Comparison of ENCODE assay signal across 27 mouse cellular contexts in genomic region chr5:33623766-33624165, GRCm38 (mm10). TPM values are rescaled to one million over a fixed set of nuclear protein-coding genes. Genes with fewer than 3 reads are reported as not detected.
DNase-seq lines count a peak whose midpoint lies in the region; ATAC-seq lines count a peak whose summit lies in the region.
"Had no signal": no experiment of that assay in that cellular context is flagged by ENCODE, and none has a peak within 500 bp of the region (broad histone marks: within the 10 kb centered on the region; RNA-seq: fewer than 3 reads in every experiment).

No protein-coding gene starts in this region.

- H3K27me3 ChIP-seq in hindbrain, embryonic 12.5 days: no peaks in the 10 kb centered on the region
- no peaks in the 10 kb centered on the region for H3K27me3 ChIP-seq in hindbrain, embryonic 16.5 days (replicated peaks; ENCODE audit: control insufficient read depth, insufficient read depth, low read length)
- H3K27me3 ChIP-seq in midbrain, embryonic 14.5 days (ENCODE audit: control insufficient read depth, insufficient read depth, low read length): no peaks in the 10 kb centered on the region
- no peaks in the 10 kb centered on the region for H3K27me3 ChIP-seq in midbrain, embryonic 15.5 days (replicated peaks)
- H3K27me3 ChIP-seq: CH12.LX; forebrain, embryonic 13.5 days; heart, embryonic 12.5 days; heart, embryonic 15.5 days; Patski had no signal

- peaks cover 13% of the 10 kb centered on the region for H3K4me1 ChIP-seq in hindbrain, embryonic 12.5 days
- H3K4me1 ChIP-seq in hindbrain, embryonic 16.5 days (ENCODE audit: control insufficient read depth, insufficient read depth, low read depth, low read length): peaks cover 9% of the 10 kb centered on the region
- H3K4me1 ChIP-seq in midbrain, embryonic 14.5 days (ENCODE audit: control insufficient read depth, insufficient read depth, low read length): peaks cover 3% of the 10 kb centered on the region; the same call in 1 of the 2 replicates
- peaks cover 10% of the 10 kb centered on the region for H3K4me1 ChIP-seq in midbrain, embryonic 15.5 days

- H3K4me2 ChIP-seq in hindbrain, embryonic 12.5 days (replicated peaks): no peak overlapping the region
- no peak overlapping the region for H3K4me2 ChIP-seq in hindbrain, embryonic 16.5 days (ENCODE audit: low read length)
- no peak overlapping the region for H3K4me2 ChIP-seq in midbrain, embryonic 14.5 days (ENCODE audit: low read length)
- H3K4me2 ChIP-seq in midbrain, embryonic 15.5 days: no peak overlapping the region
- H3K4me2 ChIP-seq: forebrain, embryonic 13.5 days; heart, embryonic 12.5 days; heart, embryonic 15.5 days had no signal

- no peaks in the 10 kb centered on the region for H3K36me3 ChIP-seq in hindbrain, embryonic 12.5 days
- no peaks in the 10 kb centered on the region for H3K36me3 ChIP-seq in hindbrain, embryonic 16.5 days (ENCODE audit: control insufficient read depth, insufficient read depth, low read length)
- no peaks in the 10 kb centered on the region for H3K36me3 ChIP-seq in midbrain, embryonic 14.5 days (ENCODE audit: control insufficient read depth, insufficient read depth, low read length)
- H3K36me3 ChIP-seq in midbrain, embryonic 15.5 days (replicated peaks): no peaks in the 10 kb centered on the region
- H3K36me3 ChIP-seq: heart, embryonic 12.5 days; heart, embryonic 15.5 days had no signal

- no peak overlapping the region for H3K9ac ChIP-seq in hindbrain, embryonic 12.5 days
- H3K9ac ChIP-seq in hindbrain, embryonic 16.5 days (ENCODE audit: low read depth, low read length): no peak overlapping the region
- no peak overlapping the region for H3K9ac ChIP-seq in midbrain, embryonic 14.5 days (replicated peaks; ENCODE audit: low read length)
- H3K9ac ChIP-seq in midbrain, embryonic 15.5 days: no peak overlapping the region
- H3K9ac ChIP-seq: forebrain, embryonic 13.5 days; heart, embryonic 12.5 days; heart, embryonic 15.5 days had no signal

- WGBS in hindbrain, embryonic 12.5 days: 77% methylated on average over 3 of the region's 3 CpGs
- 68% methylated on average over 3 of the region's 3 CpGs for WGBS in hindbrain, embryonic 16.5 days
- 76% methylated on average over 3 of the region's 3 CpGs for WGBS in midbrain, embryonic 14.5 days
- WGBS in midbrain, embryonic 15.5 days: 89% methylated on average over 3 of the region's 3 CpGs

- no peaks in the 10 kb centered on the region for H3K9me3 ChIP-seq in hindbrain, embryonic 12.5 days (replicated peaks)
- H3K9me3 ChIP-seq in hindbrain, embryonic 16.5 days (ENCODE audit: control insufficient read depth, low read length): no peaks in the 10 kb centered on the region
- H3K9me3 ChIP-seq in midbrain, embryonic 14.5 days (ENCODE audit: control insufficient read depth, low read length): no peaks in the 10 kb centered on the region
- no peaks in the 10 kb centered on the region for H3K9me3 ChIP-seq in midbrain, embryonic 15.5 days
- H3K9me3 ChIP-seq: forebrain, embryonic 10.5 days; forebrain, embryonic 13.5 days; G1E; heart, embryonic 12.5 days; heart, embryonic 15.5 days; hindbrain, embryonic 10.5 days had no signal

- 0 out of 2 replicates have a peak overlapping the region, but pooled peaks have one; percentile 12 for H3K27ac ChIP-seq in hindbrain, embryonic 12.5 days
- no peak overlapping the region for H3K27ac ChIP-seq in hindbrain, embryonic 16.5 days (ENCODE audit: low read depth, low read length)
- H3K27ac ChIP-seq in midbrain, embryonic 14.5 days (replicated peaks; ENCODE audit: low read depth, low read length): 0 out of 2 replicates have a peak overlapping the region, but pooled peaks have one; percentile 26
- H3K27ac ChIP-seq in midbrain, embryonic 15.5 days: no peak overlapping the region
- H3K27ac ChIP-seq: forebrain, embryonic 10.5 days; forebrain, embryonic 13.5 days; heart, embryonic 15.5 days; hindbrain, embryonic 10.5 days; hindbrain, postnatal 0 days had no signal

- DNase-seq in midbrain, embryonic 14.5 days: no peak
- peak; percentile 22 for DNase-seq in ovary, postnatal 36 days (ENCODE audit: low spot score)
- DNase-seq in ovary, postnatal 10 days (ENCODE audit: low spot score): no peak
- DNase-seq in spleen, postnatal 14 days (ENCODE audit: low spot score in 2 of 2): no peak
- DNase-seq: adrenal gland, postnatal 10 days; adrenal gland, postnatal 36 days; B cell, adult 2 months; cerebellum, adult 18-20 months; cerebellum, adult 9-10 months; cerebellum, postnatal 14 days; gastrocnemius, postnatal 25 days; heart, adult 18-20 months; heart, postnatal 10 days; heart, postnatal 36 days had no signal

- ATAC-seq in hindbrain, embryonic 12.5 days (ENCODE audit: low FRiP score): no peak
- no peak for ATAC-seq in hindbrain, embryonic 16.5 days
- ATAC-seq in midbrain, embryonic 14.5 days (ENCODE audit: low FRiP score, low TSS enrichment): no peak
- no peak for ATAC-seq in midbrain, embryonic 15.5 days (replicated peaks)
- ATAC-seq: forebrain, embryonic 13.5 days; forebrain, embryonic 16.5 days; hindbrain, postnatal 0 days; Patski had no signal

- no peak overlapping the region for H3K4me3 ChIP-seq in hindbrain, embryonic 12.5 days
- H3K4me3 ChIP-seq in hindbrain, embryonic 16.5 days (ENCODE audit: low read length): no peak overlapping the region
- no peak overlapping the region for H3K4me3 ChIP-seq in midbrain, embryonic 14.5 days (replicated peaks; ENCODE audit: low read depth, low read length)
- no peak overlapping the region for H3K4me3 ChIP-seq in midbrain, embryonic 15.5 days
- H3K4me3 ChIP-seq: forebrain, embryonic 10.5 days; forebrain, embryonic 13.5 days; heart, embryonic 12.5 days; heart, embryonic 15.5 days; hindbrain, embryonic 10.5 days had no signal

RNA-seq across cellular contexts. Expression of gene Fam53a, which starts 5.7 kb away (rescaled TPM):
- polyA plus RNA-seq in hindbrain, embryonic 12.5 days (2016; fragmentation: Nextera tagmentation; extraction: Ambion mirVana): 42.3 and 50.8 TPM in 2 replicates
- polyA plus RNA-seq in hindbrain, embryonic 16.5 days (2015; fragmentation: Nextera tagmentation; extraction: Ambion mirVana): 28.4 and 33.0 TPM in 2 replicates
- polyA plus RNA-seq in midbrain, embryonic 14.5 days (2014; fragmentation: Nextera tagmentation; extraction: Ambion mirVana): 31.4 and 35.4 TPM in 2 replicates
- polyA plus RNA-seq in midbrain, embryonic 15.5 days (2015; fragmentation: Nextera tagmentation; extraction: Ambion mirVana): 31.2 and 31.5 TPM in 2 replicates

RNA-seq across cellular contexts. Expression of gene Gm9903, which starts 6.0 kb away (rescaled TPM):
- polyA plus RNA-seq in hindbrain, embryonic 12.5 days (2016; fragmentation: Nextera tagmentation; extraction: Ambion mirVana): 0.35 and 1.3 TPM in 2 replicates
- polyA plus RNA-seq in hindbrain, embryonic 16.5 days (2015; fragmentation: Nextera tagmentation; extraction: Ambion mirVana): 0.45 and 0.92 TPM in 2 replicates
- polyA plus RNA-seq in midbrain, embryonic 14.5 days (2014; fragmentation: Nextera tagmentation; extraction: Ambion mirVana): 0.65 and 0.83 TPM in 2 replicates
- polyA plus RNA-seq in midbrain, embryonic 15.5 days (2015; fragmentation: Nextera tagmentation; extraction: Ambion mirVana): 0.47 and 0.77 TPM in 2 replicates
- polyA plus RNA-seq: G1E had no signal

RNA-seq across cellular contexts. Expression of gene Slbp, which starts 28.6 kb away (rescaled TPM):
- 182 and 186 TPM in 2 replicates for polyA plus RNA-seq in hindbrain, embryonic 12.5 days (2016; fragmentation: Nextera tagmentation; extraction: Ambion mirVana)
- polyA plus RNA-seq in hindbrain, embryonic 16.5 days (2015; fragmentation: Nextera tagmentation; extraction: Ambion mirVana): 128 and 133 TPM in 2 replicates
- polyA plus RNA-seq in midbrain, embryonic 14.5 days (2014; fragmentation: Nextera tagmentation; extraction: Ambion mirVana): 112 and 134 TPM in 2 replicates
- 109 and 110 TPM in 2 replicates for polyA plus RNA-seq in midbrain, embryonic 15.5 days (2015; fragmentation: Nextera tagmentation; extraction: Ambion mirVana)

RNA-seq across cellular contexts. Expression of gene Tacc3, which starts 34.2 kb away (rescaled TPM):
- 161 TPM in 2 replicates for polyA plus RNA-seq in hindbrain, embryonic 12.5 days (2016; fragmentation: Nextera tagmentation; extraction: Ambion mirVana)
- polyA plus RNA-seq in hindbrain, embryonic 16.5 days (2015; fragmentation: Nextera tagmentation; extraction: Ambion mirVana): 42.2 and 46.0 TPM in 2 replicates
- 25.5 and 45.9 TPM in 2 replicates for polyA plus RNA-seq in midbrain, embryonic 14.5 days (2014; fragmentation: Nextera tagmentation; extraction: Ambion mirVana)
- polyA plus RNA-seq in midbrain, embryonic 15.5 days (2015; fragmentation: Nextera tagmentation; extraction: Ambion mirVana): 27.9 and 32.2 TPM in 2 replicates

RNA-seq across cellular contexts. Expression of gene Tmem129, which starts 34.5 kb away (rescaled TPM):
- 33.3 and 33.8 TPM in 2 replicates for polyA plus RNA-seq in hindbrain, embryonic 12.5 days (2016; fragmentation: Nextera tagmentation; extraction: Ambion mirVana)
- 32.5 and 35.3 TPM in 2 replicates for polyA plus RNA-seq in hindbrain, embryonic 16.5 days (2015; fragmentation: Nextera tagmentation; extraction: Ambion mirVana)
- 29.4 and 31.1 TPM in 2 replicates for polyA plus RNA-seq in midbrain, embryonic 14.5 days (2014; fragmentation: Nextera tagmentation; extraction: Ambion mirVana)
- 31.1 and 32.0 TPM in 2 replicates for polyA plus RNA-seq in midbrain, embryonic 15.5 days (2015; fragmentation: Nextera tagmentation; extraction: Ambion mirVana)

Comparison
In these comparisons a context has a peak if more than half of its experiments do, and no peak if none do; other contexts are left out.
1. H3K27ac ChIP-seq: peak in hindbrain, embryonic 12.5 days (single experiment) and midbrain, embryonic 14.5 days (single experiment); none in hindbrain, embryonic 16.5 days (single experiment) and midbrain, embryonic 15.5 days (single experiment).